Mouse (Mus musculus) ovary, postnatal 36 days (tissue): Measurements from ENCODE around the gene Mthfd1l.

Experiments
- DNase-seq: peaks from one replicate; pipeline ENCODE4 v3.0.0; 2022; ENCODE audit warnings: low spot score, mixed read lengths

Mthfd1l gene

DNA sequence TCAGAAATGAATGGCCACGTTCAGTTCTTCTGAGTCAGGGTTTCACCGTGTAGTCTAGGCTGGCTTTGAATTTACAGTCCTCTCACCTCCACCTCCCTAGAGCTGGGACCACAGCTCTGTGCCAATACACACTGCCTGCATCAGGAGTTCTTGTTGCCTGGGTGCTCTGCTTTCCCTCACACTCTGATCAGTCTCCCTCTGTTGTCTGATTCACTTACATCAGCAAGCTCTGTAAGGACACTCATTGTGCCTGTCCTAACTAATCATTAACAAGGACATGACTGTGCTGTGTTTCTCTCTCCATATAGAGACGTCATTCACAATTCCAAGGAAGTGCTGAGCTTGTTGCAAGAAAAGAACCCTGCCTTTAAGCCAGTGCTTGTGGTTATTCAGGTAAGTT lies 5.4 kb downstream of the Mthfd1l start:
- DNase-seq: no peak

DNA sequence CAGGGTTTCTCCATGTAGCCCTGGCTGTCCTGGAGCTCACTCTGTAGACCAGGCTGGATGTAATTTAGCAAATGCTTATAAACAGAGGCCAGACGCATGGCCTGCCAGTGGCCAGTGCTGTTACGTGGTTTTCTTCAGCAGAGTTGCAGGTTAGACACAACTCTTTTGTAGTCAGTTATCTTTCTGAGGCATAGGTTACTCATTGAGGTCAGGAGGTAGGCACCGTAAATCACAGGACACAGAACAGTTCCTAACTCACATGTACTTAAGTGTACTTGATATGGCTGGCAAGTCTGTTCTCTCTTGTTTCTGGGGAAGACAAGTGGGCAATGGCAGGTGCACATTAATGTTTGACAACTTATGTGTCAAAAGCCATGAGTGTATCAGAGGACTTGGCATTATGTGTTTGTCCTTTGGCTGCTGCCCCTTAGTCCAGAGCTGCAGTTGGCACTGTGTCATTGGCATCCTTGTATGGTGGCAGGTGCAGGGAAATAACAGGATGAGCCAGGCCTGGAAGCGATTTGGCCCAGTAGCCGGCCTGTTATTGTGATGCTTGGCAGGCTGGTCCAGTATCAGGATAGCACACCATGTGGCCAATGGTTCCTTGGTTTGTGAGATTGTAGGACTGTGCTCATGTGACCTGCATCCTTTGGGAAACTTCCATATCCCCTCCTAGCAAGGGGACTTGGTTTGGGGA lies 6.0 kb downstream of the Mthfd1l start:
- no peak for DNase-seq

DNA sequence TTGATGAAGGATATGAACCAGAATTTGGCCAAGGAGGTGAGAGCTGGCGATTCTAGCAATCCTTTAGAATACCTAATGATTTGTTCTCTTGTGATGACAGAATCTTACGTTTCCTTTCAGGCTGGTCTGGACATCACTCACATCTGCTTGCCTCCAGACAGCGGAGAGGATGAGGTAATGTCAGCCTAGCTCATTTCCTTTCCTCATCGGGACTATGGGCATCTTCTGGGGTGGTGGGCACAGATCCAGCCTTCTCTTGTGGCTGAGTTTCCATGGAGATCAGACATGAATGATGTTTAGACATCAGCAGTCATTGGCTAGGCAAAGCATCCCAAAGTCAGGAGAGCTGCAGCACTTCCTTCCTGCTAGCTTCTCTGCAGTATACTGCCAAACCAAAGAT lies 7.3 kb downstream of the Mthfd1l start:
- no peak for DNase-seq

DNA sequence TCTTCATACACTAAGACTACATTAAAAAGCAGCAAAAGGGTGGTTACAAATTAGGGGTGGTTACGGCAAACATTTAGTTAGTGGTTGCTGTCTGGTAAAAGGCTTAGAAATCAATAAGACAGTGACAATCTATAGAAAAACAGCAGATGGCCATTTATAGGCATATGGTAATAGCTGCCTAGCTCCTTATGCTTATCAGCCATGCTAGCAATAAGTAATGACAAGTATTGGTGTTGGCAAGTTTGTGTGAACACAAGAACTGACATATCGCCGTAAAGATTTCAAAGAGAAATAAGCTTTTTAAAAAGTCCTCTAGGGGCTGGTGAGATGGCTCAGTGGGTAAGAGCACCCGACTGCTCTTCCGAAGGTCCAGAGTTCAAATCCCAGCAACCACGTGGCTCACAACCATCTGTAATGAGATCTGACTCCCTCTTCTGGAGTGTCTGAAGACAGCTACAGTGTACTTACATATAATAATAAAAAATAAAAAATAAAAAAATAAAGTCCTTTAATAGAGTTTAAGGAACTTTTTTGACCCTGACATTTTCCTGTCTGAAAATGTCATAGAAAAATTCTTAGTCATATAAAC lies 17.5 kb downstream of the Mthfd1l start:
- no peak for DNase-seq

DNA sequence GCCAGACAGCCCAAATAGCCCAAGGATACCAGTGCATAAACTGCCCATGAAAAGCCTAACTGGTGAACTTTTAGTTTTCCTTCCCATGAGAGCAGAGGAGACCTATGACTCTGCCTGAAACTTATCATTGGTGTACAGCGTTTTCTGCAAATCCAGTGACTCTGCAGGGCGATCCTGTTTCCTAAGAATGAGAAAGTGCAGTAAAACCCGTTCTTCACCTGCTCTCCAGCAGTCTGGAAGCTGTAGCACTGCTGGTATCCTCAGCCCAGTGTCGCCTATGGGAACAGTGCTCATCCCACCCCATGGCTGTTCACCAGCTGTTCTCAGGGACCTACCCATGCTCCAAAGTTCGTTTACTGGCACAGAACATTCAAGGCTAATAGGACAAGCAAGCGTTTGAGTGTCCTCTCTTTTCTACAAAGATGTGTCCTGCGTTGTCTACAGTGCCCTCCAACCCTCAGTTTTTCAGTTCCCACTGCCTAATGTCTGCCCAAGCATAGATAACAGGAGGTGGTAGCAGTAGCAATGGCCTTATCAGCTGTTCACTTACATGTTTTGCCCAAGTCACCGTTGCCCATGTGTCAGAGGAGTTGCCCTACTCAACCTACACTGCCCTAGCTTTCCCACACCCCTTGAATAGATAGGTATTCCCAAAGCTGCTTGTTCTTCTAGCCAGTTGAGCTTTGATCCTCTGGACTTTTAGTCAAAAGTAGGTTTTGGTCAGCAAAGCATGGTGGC lies 20.6 kb downstream of the Mthfd1l start:
- no peak for DNase-seq

DNA sequence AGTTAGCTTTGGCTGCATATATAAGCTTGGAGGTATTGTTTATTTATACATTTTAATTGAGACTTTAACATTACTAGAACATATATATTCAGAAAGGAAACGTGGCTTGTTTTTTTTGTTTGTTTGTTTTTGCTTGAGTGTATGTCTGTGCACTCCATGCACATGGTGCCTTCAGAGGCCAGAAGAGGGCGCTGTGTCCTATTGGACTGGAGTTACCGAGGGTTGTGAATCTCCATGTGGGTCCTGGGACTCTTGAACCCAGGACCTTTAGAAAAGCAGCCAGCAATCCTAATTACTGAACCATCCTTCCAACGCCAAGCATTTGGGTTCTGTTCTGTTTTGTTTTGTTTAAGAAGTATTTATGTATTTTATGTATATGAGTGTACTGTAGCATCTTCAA lies 22.4 kb downstream of the Mthfd1l start:
- no peak for DNase-seq

DNA sequence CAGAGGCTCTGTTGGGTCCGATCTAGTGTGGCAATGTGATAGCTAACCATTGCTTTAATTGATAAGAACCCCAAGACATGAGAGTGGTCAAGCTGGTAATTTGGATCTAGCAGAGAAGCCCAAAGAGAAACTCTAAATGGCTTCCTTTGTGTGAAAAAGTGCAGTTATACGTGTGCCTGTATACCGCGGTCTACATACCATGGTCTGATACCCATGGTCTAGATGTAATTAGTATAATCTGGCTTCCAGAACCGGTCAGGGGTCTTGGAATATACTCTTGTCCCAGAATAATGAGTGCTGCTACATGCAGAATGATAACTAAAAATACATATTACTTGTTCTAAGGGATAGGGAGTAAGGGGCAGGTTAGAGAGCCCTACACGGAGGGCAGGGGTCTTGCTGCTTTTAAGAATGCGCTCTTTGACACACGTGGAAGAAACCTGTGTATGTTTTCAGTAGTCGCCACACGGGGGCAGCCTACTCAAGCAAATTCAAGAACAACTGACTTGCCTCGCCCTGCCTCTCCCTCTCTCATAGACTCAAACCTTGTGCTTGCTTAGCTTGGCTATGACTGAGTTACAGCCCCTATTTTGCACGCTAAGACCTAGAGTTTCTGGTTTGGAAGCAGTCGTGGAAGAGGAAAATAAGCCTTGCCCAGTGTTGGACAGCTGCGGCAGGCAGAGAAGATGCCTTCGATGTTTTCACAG lies 23.4 kb downstream of the Mthfd1l start:
- peak; percentile 54 for DNase-seq

DNA sequence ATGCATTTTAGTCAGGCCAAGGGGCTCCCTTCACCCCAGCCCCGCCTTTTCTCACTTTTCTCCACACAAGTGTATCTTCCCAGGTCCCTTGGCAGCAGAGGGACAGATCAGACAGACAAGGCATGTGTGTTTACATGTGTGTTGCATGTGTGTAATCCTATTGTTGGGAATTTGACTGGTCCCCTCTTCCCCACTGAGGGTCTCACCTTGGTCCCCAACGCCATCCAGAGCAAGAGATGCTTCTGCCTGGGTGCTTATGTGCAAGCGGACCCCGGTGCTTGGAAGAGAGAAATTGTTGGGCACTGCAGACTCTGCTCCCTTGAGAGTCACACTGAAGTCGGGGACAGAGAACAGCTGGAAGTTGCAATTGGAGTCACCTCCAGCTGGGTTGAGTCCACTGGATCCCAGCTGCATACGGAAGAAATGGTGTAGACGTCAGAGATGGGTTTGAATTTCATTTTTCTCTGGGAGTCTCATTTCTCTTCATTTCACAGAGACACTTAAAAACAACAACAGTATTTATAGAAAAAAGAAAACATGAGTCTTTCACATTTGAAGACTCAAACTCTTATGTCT lies 25.0 kb downstream of the Mthfd1l start:
- DNase-seq: no peak

DNA sequence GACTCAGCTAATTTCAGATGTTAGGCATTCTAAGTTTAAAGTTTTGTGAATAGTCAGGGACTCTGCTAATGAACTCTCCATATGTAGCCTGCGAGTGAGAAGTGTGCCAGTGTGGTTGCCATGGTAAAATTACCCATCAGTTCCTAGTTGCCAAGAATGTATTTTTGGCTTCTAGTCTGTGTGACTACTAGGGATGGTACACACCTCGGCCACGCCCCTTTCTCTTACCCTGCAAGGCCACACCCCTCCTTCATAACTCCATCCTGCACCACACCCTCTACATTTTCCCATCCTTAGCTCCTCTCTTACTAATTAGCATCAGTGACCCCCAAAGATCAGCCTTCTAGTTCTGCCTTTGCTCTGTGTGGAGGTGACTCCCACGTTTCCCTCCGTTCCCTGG lies 29.8 kb downstream of the Mthfd1l start:
- no peak for DNase-seq

DNA sequence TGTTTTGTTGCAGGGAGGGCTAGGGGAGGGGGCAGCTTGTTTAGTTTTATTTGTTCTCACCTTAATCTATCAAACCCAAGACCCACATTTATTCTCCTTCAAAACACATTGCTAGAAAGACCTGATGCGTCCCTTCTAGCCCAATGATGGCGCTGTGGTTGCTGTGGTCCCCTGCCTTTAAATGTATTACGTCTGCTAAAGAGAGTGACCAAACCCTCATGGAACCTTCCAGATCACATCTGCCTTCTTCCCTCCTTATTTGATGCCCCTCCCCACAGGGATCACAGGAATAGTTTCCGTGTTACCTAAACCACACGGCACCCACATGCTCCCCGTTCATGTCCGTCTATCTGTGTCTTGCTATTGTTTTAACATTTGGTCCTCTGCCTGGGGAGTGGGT lies 32.3 kb downstream of the Mthfd1l start:
- DNase-seq: no peak

DNA sequence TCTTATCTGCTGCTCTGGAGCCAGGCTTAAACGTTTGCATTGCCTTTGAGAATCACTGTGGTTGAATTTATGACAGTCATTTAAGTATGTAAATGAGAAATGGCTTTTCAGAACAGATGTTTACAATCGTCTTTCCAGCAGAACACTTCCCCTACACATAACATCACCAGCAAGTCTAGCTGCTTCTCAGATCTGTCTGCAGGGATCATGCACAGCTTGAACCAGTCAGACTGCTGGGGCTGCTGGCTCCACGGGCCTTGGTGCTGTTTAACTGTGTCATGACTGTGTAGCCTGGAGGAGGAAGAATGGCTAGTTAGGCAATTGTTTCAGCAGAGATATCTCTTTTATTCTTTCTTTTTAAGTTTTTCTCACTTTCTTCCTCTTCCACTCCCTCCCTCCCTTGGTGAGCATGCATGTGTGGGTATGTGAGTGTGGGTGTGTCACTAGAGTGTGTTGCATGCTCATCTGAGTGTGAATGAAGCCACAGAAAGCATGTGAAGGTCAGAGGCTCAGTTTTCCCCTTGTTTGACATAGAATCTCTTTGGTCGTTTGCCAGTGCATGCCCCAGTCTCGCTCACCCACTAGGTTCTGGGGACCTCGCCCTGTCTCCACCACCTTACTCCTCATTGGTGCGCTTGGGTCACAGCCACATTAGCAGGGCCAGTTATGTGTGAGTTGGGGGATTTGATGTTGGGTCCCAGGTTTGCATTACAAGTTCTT lies 33.5 kb downstream of the Mthfd1l start:
- DNase-seq: no peak

DNA sequence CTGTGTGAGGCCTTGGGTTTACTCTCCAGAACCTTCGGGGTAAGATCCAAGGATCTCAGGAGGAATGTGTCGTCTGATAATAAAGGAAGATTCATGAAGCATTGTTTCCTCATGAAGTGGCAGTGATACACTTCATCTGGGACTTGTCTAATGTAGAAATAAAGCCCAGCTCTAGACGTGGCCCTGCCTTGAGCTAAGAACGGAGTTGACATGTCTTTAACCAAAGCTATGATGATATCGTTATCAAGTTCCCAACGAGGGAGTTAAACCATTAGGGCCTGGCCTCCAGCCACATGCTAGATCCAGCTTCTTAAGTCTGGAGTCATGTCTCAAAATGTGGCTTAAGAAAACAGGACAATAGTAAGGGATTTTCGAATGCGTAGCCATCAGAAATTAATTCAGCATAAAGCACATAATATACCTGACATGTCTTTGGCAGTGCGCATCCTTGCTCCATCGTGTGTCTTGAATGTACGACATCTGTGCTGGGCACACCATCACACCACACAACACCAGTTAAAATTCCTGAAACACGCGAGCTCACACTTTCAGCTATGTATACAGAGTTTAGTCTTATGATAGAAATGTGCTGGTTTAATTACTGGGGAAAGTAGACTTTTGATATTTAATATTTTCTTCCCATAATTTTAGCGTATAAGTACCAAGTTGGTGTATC lies 49.8 kb downstream of the Mthfd1l start:
- DNase-seq: no peak

DNA sequence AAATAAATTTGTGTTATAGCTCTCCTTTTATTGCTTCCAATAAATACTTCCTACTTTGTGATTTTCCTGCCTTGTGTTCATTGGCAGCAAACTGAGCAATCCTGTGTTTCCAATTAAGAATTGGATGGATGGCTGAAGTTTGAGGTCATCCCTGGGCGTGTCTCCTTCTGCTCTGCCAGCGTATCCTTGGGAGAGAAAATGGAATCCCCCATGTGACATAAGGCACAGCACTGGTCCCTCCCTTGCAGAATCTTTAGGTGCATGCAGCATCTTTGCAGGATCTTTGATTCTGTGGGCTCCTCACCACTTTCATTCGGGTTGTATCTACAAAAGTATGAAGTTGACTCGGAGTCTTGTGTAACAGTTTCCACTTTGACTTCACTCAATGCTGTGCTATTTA lies 53.7 kb downstream of the Mthfd1l start:
- DNase-seq: no peak

DNA sequence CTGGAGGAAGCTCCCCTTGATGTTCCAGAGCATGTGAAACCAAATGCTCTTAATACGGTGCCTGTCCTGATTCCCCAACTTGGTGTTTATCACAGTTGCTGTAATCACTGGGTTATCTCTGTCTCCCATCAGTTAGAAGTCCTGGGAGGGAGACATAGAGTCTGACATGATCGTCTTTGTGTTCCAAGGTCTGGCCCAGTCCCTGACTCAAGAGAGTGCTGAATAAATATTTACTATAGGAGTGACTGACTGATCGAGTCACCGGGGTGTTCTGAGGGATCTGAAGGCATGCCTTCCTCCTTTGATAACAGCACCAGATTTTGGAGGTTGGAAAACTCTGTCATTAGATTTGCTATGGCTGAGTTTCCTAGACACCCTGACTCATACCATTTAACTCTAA lies 54.5 kb downstream of the Mthfd1l start:
- DNase-seq: no peak

DNA sequence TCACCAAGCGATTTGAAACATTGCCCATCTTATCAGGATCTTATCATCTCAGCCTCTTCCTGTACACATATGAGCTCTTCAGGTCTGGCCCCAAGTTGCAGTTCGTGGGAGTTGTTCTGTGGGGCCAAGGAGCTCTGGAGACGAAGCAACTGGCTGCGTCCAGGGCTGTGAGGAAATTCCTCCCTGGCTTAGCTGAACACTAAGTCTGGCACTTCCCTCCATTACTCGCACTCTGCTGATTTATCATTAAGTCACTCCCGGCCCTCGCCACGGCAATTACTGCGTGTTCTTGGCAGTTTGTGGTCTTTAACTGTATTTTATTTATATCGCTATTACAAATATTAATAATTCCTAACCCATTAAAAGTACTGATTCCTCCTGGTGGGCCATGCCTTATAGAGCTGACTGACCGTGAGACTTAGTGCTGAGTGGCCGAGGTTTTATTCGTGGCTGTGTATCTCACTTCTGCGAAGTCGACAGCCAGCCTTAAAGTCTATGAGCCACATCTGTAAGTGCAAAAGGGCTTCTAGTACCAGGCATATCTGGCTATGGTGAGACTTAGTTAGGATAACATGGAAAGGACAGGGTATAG lies 56.0 kb downstream of the Mthfd1l start:
- DNase-seq: peak; percentile 22

DNA sequence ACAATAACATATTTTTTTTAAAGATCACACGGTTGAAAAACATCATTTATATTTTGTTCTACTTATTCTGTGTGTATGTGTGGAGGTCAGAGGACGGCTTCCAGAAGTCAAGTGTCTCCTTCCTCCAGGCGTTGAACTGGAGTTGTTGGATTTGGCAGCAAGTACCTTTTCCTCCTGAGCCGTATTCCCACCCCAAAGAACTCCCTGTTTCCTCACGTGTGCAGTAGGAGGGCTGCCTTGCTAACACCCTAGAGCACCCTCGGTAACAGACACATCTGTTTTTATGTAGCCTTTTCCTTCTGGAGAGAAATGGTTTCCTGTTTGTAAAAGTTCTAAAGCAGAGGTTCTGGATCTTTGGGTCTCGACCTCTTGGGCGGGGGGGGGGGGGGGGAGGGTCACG lies 60.8 kb downstream of the Mthfd1l start:
- no peak for DNase-seq

DNA sequence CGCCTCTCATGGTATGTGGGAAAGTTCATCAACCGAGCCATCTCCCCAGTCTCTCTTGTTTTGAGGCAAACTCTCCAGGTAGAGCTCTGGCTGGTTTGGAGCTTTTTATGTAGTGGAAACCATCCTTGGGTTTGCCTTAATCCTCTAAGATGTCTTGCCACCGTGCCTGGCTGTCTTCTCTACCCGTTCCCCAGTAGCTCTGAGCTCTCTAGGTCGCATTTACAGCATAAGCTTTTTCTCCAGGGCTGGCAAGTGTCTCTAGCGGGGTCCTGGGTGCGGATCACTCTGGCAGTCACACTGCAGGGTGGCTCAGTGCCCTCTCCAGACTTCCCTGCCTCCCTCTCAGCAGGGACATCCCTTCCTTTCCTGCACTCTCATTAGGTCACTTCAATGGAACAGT lies 63.6 kb downstream of the Mthfd1l start:
- DNase-seq: no peak

DNA sequence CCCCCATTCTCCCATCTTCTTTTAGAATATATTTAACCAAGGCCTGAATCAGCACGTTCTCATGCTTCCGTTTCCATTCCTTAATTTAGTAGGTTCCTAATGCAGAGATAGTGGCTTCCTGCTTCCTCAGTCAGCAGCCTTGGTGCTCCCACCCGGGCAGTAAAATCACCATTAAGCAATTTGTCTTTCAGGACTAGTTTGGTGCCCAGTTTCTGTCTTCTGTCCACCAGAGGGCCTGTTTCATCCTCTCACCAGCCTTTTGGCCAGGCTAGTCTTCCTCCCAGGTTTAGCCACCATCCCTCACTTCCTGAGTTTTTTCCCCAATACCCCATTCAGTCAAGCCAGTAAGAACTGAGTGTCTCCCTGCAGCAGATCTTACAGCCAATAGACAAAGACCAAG lies 64.1 kb downstream of the Mthfd1l start:
- no peak for DNase-seq

DNA sequence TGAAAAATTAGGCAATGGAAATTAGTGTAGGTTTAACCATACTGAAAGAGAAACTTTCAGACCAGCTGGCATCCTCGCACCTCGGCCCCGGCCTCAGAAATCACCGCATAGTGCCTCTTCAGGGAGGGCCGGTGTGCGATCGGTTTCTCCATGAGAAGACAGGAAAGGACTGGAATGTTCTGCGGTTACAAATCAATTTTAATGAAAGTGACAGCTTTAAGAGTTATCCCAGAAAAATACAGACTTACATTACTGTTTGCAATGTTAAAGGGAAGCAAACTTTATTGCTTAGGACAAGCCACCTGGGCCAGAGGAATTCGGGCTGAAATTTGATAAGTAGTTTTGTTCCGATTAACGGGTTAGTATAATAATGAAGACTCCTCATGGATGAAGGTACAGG lies 65.7 kb downstream of the Mthfd1l start:
- no peak for DNase-seq

DNA sequence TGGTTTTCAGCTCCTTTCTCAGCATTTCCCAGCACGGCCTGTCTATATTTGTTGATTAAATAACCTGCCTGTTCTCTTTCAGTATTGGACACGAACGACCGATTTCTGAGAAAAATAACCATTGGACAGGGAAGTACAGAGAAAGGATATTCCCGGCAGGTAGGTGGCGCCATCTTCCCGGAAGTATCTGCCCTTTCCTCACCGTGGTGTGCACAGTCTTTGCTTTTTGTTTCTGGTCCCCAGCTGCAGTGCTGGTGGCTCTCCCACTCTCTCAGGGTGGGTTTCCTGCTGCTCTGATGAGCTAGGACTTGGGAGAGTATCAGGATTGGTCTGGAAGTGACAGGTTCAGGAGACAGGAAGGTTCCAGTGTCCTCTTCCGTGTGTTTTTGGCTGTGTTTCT lies 68.8 kb downstream of the Mthfd1l start:
- peak; percentile 51 for DNase-seq

DNA sequence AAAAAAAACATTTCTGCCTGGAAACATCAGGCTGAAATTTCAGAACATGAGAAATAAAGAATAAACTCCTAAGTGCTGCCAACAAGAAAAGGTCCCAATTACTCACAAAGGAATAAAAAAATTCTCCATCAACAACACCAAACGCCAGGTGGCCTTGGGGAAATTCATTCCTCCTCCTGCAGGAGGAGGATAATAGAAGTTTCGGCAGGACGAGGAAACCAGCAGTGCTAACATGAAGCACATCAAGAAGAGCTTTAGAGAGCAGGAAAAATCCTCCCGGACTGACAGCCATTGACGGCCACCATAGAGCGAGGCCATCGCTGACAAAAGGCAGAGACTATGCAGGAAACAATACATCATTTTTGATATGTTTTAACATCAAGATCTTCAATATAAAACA lies 71.5 kb downstream of the Mthfd1l start:
- no peak for DNase-seq
